Mouse (Mus musculus) brown adipose tissue, adult 24 weeks (tissue): Measurements from ENCODE around the gene Trp63. TPM values are rescaled to one million over a fixed set of nuclear protein-coding genes. Genes with fewer than 3 reads are reported as not detected.

Source experiments
- H3K27ac ChIP-seq: fragments of 200-500 bp; replicated peaks from 2 replicates; pipeline ENCODE4 v1.5.1; 2012; ENCODE audit warnings: low read depth, mild to moderate bottlenecking, low read length
- H3K4me1 ChIP-seq: fragments of 200-500 bp; 2 replicates; pipeline ENCODE4 v1.6.1; 2012; ENCODE audit warnings: low read length, mixed read lengths; ENCODE audit not compliant: control insufficient read depth, insufficient read depth, insufficient read length
- H3K4me3 ChIP-seq: fragments of 200-500 bp; 2 replicates; pipeline ENCODE4 v1.5.1; 2012; ENCODE audit warnings: low read depth, mild to moderate bottlenecking, low read length, moderate library complexity; ENCODE audit not compliant: insufficient read depth
- polyA plus RNA-seq: library from polyadenylated mRNA; stranded (reverse); fragments of >200 nt; gene quantifications from 2 replicates; pipeline ENCODE4 v1.2.4, GENCODE M21; 2012; ENCODE audit not compliant: missing spikeins, insufficient read depth, insufficient read length

Trp63 gene
- polyA plus RNA-seq, 1 experiment = not detected

GRCm38 (mm10) chr16:25877416-25877965 lies 193.9 kb downstream of the Trp63 start:
- Histone ChIP-seq H3K4me3 (no peak overlapping the region), H3K4me1 (no peaks in the 10 kb centered on the region), H3K27ac (no peak overlapping the region)

DNA sequence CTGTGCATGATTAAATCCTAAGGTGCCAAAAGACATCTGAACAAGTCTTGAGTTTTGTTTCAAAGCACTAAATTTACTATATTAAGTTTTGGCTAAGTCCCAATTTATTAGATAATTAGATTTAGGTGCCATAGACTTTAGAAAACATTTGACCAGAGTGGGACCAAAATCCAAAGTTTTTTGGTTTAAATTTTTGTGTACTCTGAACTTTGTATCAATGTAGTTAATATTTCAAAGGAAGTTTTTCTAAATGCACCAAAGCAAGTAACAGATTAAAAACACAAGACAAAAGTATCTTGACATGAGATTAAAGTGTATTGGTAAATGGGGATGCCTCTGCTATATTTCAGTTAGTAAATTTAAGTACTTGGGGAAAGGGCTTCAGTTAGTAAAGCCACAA lies 194.6 kb downstream of the Trp63 start:
- H3K27ac ChIP-seq = no peak overlapping the region
- no peak overlapping the region for H3K4me3 ChIP-seq
- no peaks in the 10 kb centered on the region for H3K4me1 ChIP-seq

DNA sequence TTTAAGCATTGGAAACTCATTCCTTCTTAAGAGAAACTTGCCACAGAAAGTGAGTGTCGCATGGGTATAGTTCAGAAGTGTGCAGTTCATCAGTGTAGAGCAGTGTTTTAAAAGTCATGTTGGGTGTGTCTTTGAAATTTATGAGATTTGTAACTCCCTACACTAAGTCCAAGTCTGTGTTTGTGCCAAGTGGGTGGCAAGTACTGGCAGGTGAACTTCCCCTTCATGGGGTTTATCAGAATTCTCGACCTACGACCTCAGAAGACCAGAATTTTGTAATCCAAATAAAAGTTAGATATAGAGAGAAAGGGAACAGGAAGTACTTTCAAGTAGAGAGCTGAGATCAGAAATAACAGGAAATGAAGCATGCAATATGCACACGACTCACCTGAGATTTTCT lies 215.5 kb downstream of the Trp63 start:
- H3K4me3 ChIP-seq = no peak overlapping the region
- no peaks in the 10 kb centered on the region; the same call in 1 of the 2 replicates for H3K4me1 ChIP-seq
- H3K27ac ChIP-seq = no peak overlapping the region

DNA sequence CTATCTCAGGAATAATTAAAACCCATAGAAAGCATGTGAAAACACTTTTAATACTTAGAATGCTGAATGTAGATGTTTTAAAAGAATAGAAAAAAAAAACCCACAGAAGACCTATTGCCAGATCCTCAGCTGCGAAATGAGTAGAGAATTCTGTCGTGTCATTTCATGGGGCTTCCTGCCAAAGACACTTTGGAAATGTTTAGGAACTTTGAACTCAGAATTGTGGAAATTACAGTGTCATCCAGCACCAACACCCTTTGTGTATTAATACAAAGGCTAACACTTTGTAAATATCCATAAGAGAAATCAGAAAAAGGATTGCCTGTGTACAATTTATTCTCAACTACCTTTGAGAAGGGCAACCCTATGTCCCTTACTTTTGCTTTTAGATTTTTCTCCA lies 216.1 kb downstream of the Trp63 start:
- no peaks in the 10 kb centered on the region; the same call in 1 of the 2 replicates for H3K4me1 ChIP-seq
- H3K4me3 ChIP-seq = no peak overlapping the region
- no peak overlapping the region for H3K27ac ChIP-seq

- H3K27ac ChIP-seq = no peak overlapping the region; the same call in 1 of the 2 replicates
- no peaks in the 10 kb centered on the region; the same call in 1 of the 2 replicates for H3K4me1 ChIP-seq
- H3K4me3 ChIP-seq = no peak overlapping the region
Observed at GRCm38 (mm10) chr16:25900389-25900908, 216.9 kb downstream of the Trp63 start.

DNA sequence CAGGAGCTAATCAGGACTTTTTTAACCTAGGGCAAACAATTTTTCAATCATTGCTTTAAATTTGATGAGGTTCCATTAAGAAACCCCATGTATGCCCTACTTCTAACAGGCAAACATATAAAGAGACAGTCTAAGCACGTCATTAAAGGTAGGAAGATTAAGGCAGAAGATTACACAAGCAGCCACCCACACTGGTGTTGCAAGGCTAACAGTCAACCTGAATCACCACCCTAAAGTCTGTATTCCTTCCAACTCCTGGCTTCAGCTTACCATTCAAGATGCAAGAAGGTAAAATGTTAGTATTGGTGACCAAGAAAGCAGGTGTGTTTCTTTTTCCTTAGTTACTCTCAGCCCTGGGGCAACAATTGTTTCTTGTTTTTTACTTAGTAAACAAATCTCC lies 228.6 kb downstream of the Trp63 start:
- Histone ChIP-seq H3K27ac (no peak overlapping the region), H3K4me1 (no peaks in the 10 kb centered on the region), H3K4me3 (no peak overlapping the region)

DNA sequence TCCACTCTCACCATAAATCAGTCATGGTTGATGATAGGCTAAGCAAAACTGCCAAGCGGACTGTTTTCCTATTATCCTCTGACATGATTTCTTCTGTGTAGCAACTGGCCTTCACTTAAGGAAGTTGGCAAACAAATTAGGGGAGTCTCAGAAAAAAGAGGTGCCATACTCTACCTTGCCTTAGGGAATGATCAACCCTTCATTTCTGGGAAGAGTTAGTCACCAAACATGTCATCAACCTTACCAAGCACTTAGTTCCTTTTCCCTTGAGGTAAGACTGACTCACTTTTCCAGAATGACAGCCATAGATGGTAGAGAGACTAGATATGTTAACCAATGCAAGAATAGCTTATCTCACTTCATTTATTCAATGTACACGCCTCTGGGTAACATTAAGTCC lies 250.6 kb downstream of the Trp63 start:
- Histone ChIP-seq H3K4me3 (no peak overlapping the region), H3K4me1 (no peaks in the 10 kb centered on the region), H3K27ac (no peak overlapping the region)
